Mouse (Mus musculus): ENCODE results near the gene Arrdc5. TPM values are rescaled to one million over a fixed set of nuclear protein-coding genes. Genes with fewer than 3 reads are reported as not detected.
A peak's percentile ranks its signal among the peaks of the same experiment; 100 is the strongest.

Arrdc5 gene
- polyA plus RNA-seq, 1 experiment = 0.12 TPM

DNA sequence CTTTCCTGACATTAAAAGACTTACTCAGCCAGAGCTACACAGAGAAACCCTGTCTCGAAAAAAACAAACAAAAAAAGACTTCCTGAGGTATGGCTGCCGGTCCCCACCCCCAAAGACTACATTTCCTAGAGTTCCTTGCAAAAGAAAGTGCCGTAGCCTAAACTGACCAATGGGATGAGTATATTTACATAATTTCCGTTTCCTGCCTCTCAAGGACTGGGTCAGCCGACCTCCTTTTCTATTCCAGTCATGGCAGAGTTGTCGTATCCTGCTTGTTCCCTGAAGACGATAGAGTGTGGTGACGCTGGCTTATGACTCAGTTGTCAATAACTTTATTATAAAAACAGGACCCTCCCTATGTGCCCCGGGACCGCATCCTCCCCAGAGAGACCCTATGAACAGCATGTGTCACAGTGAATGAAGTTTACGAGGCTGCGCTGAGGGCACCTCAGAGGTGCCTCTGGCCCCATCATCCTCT lies 30.9 kb downstream of the Arrdc5 start:
- peak; percentile 51 to 74 for DNase-seq (ENCODE audit: low read depth in 1 of 2, low spot score in 2 of 2)
- H3K4me1 ChIP-seq (ENCODE audit: control insufficient read depth, insufficient read depth, insufficient read length) = peaks cover 19% of the 10 kb centered on the region; the same call in 1 of the 2 replicates
- TF ChIP-seq POLR2A (IDR thresholded peaks at IDR 0.05; ENCODE audit: low read depth, low read length) (peak; percentile 55; the same call in 1 of the 2 replicates), CTCF (IDR thresholded peaks at IDR 0.05; ENCODE audit: extremely low read depth, insufficient read depth, insufficient read length, insufficient replicate concordance) (no peak)
- WGBS = 14% methylated on average over 12 of the region's 12 CpGs
- peaks cover 17% of the 10 kb centered on the region for H3K36me3 ChIP-seq (ENCODE audit: control insufficient read depth, insufficient read depth, low read length)
- H3K27me3 ChIP-seq (ENCODE audit: control insufficient read depth, insufficient read depth, low read length) = no peaks in the 10 kb centered on the region
- peak overlapping the region; percentile 78 for H3K27ac ChIP-seq (ENCODE audit: insufficient read depth, low read length)
- peak overlapping the region; percentile 46 for H3K4me3 ChIP-seq (ENCODE audit: extremely low read depth, insufficient read depth, insufficient read length)

DNA sequence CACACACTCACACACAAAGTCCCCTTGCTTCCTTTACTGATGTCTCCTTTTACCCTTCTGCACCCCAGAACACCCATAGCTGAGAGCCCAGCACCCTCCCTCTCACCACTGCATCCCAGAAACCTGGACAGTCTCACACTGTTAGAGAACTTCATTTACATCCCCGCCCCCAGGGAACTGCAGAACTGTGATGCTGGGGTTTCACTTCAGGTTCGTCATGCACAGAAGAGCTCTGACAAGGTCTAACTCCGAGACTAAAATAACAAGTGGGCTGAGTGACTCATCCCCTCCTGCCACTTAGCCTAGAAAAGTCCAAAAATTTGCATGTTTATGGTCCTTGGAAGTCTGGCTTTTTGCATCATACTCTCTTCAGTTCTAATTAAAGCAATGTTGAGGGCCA lies 33.8 kb downstream of the Arrdc5 start:
- DNase-seq (ENCODE audit: low read depth in 1 of 2, low spot score in 2 of 2) = peak; percentile 77 to 80
- peaks cover 9% of the 10 kb centered on the region for H3K36me3 ChIP-seq (ENCODE audit: control insufficient read depth, insufficient read depth, low read length)
- no peak overlapping the region for H3K4me3 ChIP-seq (ENCODE audit: extremely low read depth, insufficient read depth, insufficient read length)
- no peaks in the 10 kb centered on the region for H3K27me3 ChIP-seq (ENCODE audit: control insufficient read depth, insufficient read depth, low read length)
- 27% methylated on average over 3 of the region's 3 CpGs for WGBS
- TF ChIP-seq POLR2A (IDR thresholded peaks at IDR 0.05; ENCODE audit: low read depth, low read length) = no peak
- TF ChIP-seq CTCF (IDR thresholded peaks at IDR 0.05; ENCODE audit: extremely low read depth, insufficient read depth, insufficient read length, insufficient replicate concordance) = no peak
- H3K4me1 ChIP-seq (ENCODE audit: control insufficient read depth, insufficient read depth, insufficient read length) = peaks cover 17% of the 10 kb centered on the region; the same call in 1 of the 2 replicates
- H3K27ac ChIP-seq (ENCODE audit: insufficient read depth, low read length) = peak overlapping the region; percentile 93

DNA sequence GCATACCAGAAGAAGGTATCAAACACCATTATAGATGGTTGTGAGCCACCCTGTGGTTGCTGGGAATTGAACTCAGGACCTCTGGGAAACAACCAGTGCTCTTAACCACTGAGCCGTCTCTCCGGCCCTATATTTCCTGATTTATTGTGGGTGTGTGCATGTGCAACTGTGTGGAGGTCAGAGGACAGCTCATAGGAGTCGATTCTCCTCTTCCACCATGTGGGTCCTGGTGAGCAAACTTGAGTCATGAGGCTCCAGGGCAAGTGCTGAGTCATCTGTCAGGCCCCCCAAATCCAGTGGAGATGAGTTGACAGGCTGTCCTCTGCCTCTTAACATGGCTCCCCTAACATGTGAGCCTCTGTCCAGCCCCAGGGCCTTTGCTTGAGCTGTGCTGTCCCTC lies 34.2 kb downstream of the Arrdc5 start:
- Histone ChIP-seq H3K4me1 (ENCODE audit: control insufficient read depth, insufficient read depth, insufficient read length) (peaks cover 17% of the 10 kb centered on the region; the same call in 1 of the 2 replicates), H3K4me3 (ENCODE audit: extremely low read depth, insufficient read depth, insufficient read length) (no peak overlapping the region), H3K27ac (ENCODE audit: insufficient read depth, low read length) (peak overlapping the region; percentile 82), H3K36me3 (ENCODE audit: control insufficient read depth, insufficient read depth, low read length) (peaks cover 6% of the 10 kb centered on the region), H3K27me3 (ENCODE audit: control insufficient read depth, insufficient read depth, low read length) (no peaks in the 10 kb centered on the region)
- DNase-seq (ENCODE audit: low read depth in 1 of 2, low spot score in 2 of 2) = no peak
- TF ChIP-seq CTCF (IDR thresholded peaks at IDR 0.05; ENCODE audit: extremely low read depth, insufficient read depth, insufficient read length, insufficient replicate concordance) = no peak
- no peak for TF ChIP-seq POLR2A (IDR thresholded peaks at IDR 0.05; ENCODE audit: low read depth, low read length)
- WGBS = 50% methylated on average over 3 of the region's 3 CpGs

DNA sequence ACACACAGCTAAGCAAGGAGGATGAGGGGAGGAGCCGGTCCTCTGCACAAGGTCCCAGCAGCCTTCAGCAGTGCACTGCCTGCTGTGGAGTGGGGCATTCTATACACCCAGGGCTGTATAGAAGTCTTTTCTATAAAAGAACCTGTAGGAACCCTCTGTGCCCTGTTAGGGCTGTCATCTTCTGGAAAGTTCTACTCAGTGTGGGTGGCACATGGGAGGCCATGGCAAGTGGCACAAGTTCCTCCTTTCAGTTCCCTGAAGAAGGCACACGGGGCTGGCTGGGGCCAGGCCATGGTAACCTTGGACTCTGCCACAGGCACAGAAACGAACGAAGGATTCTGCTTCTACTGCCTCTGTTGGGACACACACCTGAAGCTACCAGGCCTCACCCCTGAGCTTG lies 35.1 kb downstream of the Arrdc5 start:
- peak; percentile 54 to 67 for DNase-seq (ENCODE audit: low read depth in 1 of 2, low spot score in 2 of 2)
- peaks cover 17% of the 10 kb centered on the region; the same call in 1 of the 2 replicates for H3K4me1 ChIP-seq (ENCODE audit: control insufficient read depth, insufficient read depth, insufficient read length)
- 36% methylated on average over 4 of the region's 4 CpGs for WGBS
- peak overlapping the region; percentile 82 for H3K27ac ChIP-seq (ENCODE audit: insufficient read depth, low read length)
- TF ChIP-seq CTCF (IDR thresholded peaks at IDR 0.05; ENCODE audit: extremely low read depth, insufficient read depth, insufficient read length, insufficient replicate concordance) (no peak), POLR2A (IDR thresholded peaks at IDR 0.05; ENCODE audit: low read depth, low read length) (no peak)
- no peaks in the 10 kb centered on the region for H3K27me3 ChIP-seq (ENCODE audit: control insufficient read depth, insufficient read depth, low read length)
- peaks cover 7% of the 10 kb centered on the region for H3K36me3 ChIP-seq (ENCODE audit: control insufficient read depth, insufficient read depth, low read length)
- H3K4me3 ChIP-seq (ENCODE audit: extremely low read depth, insufficient read depth, insufficient read length) = no peak overlapping the region

DNA sequence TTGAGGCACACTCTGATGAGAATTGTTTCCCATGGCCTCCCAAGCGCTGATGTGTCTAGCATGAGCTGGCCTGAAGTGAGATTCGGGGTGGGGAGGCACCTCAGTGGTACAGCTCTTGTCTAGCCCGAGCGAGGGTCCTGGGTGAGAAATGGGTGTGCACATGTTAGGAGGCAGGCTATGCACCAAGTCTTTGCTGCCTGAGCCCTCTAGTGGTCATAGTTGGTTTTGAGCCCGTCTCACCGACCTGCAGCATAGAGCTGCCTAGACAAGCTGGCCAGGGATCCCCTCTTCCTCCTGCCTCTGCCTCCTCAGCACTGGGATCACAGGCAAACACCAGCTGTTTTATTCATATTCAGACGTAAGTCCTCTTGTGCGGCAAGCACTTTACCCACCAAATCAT lies 36.1 kb downstream of the Arrdc5 start:
- Histone ChIP-seq H3K36me3 (ENCODE audit: control insufficient read depth, insufficient read depth, low read length) (peaks cover 17% of the 10 kb centered on the region), H3K27me3 (ENCODE audit: control insufficient read depth, insufficient read depth, low read length) (no peaks in the 10 kb centered on the region), H3K27ac (ENCODE audit: insufficient read depth, low read length) (peak overlapping the region; percentile 21; the same call in 1 of the 2 replicates), H3K4me1 (ENCODE audit: control insufficient read depth, insufficient read depth, insufficient read length) (peaks cover 23% of the 10 kb centered on the region), H3K4me3 (ENCODE audit: extremely low read depth, insufficient read depth, insufficient read length) (no peak overlapping the region)
- TF ChIP-seq CTCF (IDR thresholded peaks at IDR 0.05; ENCODE audit: extremely low read depth, insufficient read depth, insufficient read length, insufficient replicate concordance) = peak; percentile 76; the same call in 1 of the 2 replicates
- TF ChIP-seq POLR2A (IDR thresholded peaks at IDR 0.05; ENCODE audit: low read depth, low read length) = no peak
- peak; percentile 67 to 83 for DNase-seq (ENCODE audit: low read depth in 1 of 2, low spot score in 2 of 2)
- 37% methylated on average over 8 of the region's 8 CpGs for WGBS

DNA sequence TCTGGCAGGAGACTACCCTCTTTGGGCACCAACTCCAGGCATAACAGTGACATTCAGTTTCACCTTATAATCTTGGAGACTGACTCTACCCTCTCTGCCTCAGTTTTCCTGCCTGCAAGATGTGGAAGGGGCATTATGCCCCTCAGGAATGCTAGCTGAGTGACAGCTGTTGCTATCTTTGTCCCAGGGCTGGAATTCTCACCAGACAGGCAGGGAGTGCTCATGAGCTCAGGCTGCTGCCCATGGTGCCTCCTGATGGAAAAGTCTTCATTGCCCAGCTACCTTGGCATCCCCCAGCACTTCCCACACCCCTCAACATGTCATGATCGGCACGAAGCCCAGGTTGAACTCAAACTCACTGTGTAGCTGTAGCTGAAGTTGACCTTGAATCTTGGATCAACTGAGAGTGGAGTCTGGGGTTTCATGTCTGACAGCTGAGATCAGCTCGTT lies 37.4 kb downstream of the Arrdc5 start:
- no peak overlapping the region for H3K27ac ChIP-seq (ENCODE audit: insufficient read depth, low read length)
- WGBS = 82% methylated on average over 3 of the region's 3 CpGs
- DNase-seq (ENCODE audit: low read depth in 1 of 2, low spot score in 2 of 2) = no peak
- no peaks in the 10 kb centered on the region for H3K27me3 ChIP-seq (ENCODE audit: control insufficient read depth, insufficient read depth, low read length)
- H3K36me3 ChIP-seq (ENCODE audit: control insufficient read depth, insufficient read depth, low read length) = peaks cover 23% of the 10 kb centered on the region
- no peak overlapping the region for H3K4me3 ChIP-seq (ENCODE audit: extremely low read depth, insufficient read depth, insufficient read length)
- peaks cover 31% of the 10 kb centered on the region for H3K4me1 ChIP-seq (ENCODE audit: control insufficient read depth, insufficient read depth, insufficient read length)
- TF ChIP-seq CTCF (IDR thresholded peaks at IDR 0.05; ENCODE audit: extremely low read depth, insufficient read depth, insufficient read length, insufficient replicate concordance) = no peak
- no peak for TF ChIP-seq POLR2A (IDR thresholded peaks at IDR 0.05; ENCODE audit: low read depth, low read length)

DNA sequence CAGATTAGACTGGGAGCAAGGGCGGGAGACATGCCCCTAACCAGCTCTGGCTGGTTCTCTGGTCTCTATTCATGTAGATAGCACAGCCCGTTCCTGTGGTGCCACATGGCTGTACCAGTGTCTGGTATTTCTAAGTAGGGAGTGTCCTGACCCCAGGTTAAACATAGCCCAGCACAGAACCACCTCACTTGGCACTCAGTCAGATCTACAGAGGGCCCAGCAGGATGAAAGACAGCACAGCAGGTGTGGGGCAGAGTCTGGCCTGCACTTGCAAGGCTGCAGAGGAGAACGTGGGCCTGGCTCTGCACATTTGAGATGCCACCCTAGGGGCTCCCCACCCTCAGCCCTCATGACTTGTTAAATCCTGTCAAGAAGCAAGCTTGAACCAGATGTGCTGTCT lies 38.9 kb downstream of the Arrdc5 start:
- Histone ChIP-seq H3K36me3 (ENCODE audit: control insufficient read depth, insufficient read depth, low read length) (peaks cover 23% of the 10 kb centered on the region), H3K4me3 (ENCODE audit: extremely low read depth, insufficient read depth, insufficient read length) (no peak overlapping the region), H3K27ac (ENCODE audit: insufficient read depth, low read length) (no peak overlapping the region), H3K27me3 (ENCODE audit: control insufficient read depth, insufficient read depth, low read length) (no peaks in the 10 kb centered on the region), H3K4me1 (ENCODE audit: control insufficient read depth, insufficient read depth, insufficient read length) (peaks cover 30% of the 10 kb centered on the region)
- WGBS = 78% methylated on average over 3 of the region's 3 CpGs
- DNase-seq (ENCODE audit: low read depth in 1 of 2, low spot score in 2 of 2) = no peak
- TF ChIP-seq POLR2A (IDR thresholded peaks at IDR 0.05; ENCODE audit: low read depth, low read length) (no peak), CTCF (IDR thresholded peaks at IDR 0.05; ENCODE audit: extremely low read depth, insufficient read depth, insufficient read length, insufficient replicate concordance) (no peak)

All from spleen, adult 2 months (tissue).